Comparison of ENCODE assay signal across 11 mouse cellular contexts in genomic region chr6:28460534-28460933, GRCm38 (mm10). TPM values are rescaled to one million over a fixed set of nuclear protein-coding genes. Genes with fewer than 3 reads are reported as not detected.
DNase-seq lines count a peak whose midpoint lies in the region; ATAC-seq lines count a peak whose summit lies in the region.
"Had no signal": no experiment of that assay in that cellular context is flagged by ENCODE, and none has a peak within 500 bp of the region (broad histone marks: within the 10 kb centered on the region; RNA-seq: fewer than 3 reads in every experiment).

No protein-coding gene starts in this region.

- 0 out of 2 replicates have a peak, but pooled peaks have one; percentile 54 for ATAC-seq in hindbrain, embryonic 16.5 days
- ATAC-seq in hindbrain, embryonic 12.5 days (ENCODE audit: low FRiP score) = no peak
- peak; percentile 82 for ATAC-seq in erythroid progenitor cell, adult 5-6 weeks (replicated peaks; ENCODE audit: low FRiP score, poor library complexity, severe bottlenecking)

- H3K4me1 ChIP-seq in hindbrain, embryonic 16.5 days (ENCODE audit: control insufficient read depth, insufficient read depth, low read depth, low read length) = no peaks in the 10 kb centered on the region
- peaks cover 5% of the 10 kb centered on the region; the same call in 1 of the 2 replicates for H3K4me1 ChIP-seq in hindbrain, embryonic 12.5 days

- 9% methylated on average over 5 of the region's 5 CpGs for WGBS in hindbrain, embryonic 16.5 days
- 11% methylated on average over 5 of the region's 5 CpGs for WGBS in hindbrain, embryonic 12.5 days

- H3K27me3 ChIP-seq in hindbrain, embryonic 16.5 days (replicated peaks; ENCODE audit: control insufficient read depth, insufficient read depth, low read length) = no peaks in the 10 kb centered on the region
- no peaks in the 10 kb centered on the region for H3K27me3 ChIP-seq in hindbrain, embryonic 12.5 days

- H3K27ac ChIP-seq in hindbrain, embryonic 16.5 days (ENCODE audit: low read depth, low read length) = no peak overlapping the region
- H3K27ac ChIP-seq in hindbrain, embryonic 12.5 days = no peak overlapping the region

- no peak overlapping the region for H3K4me2 ChIP-seq in hindbrain, embryonic 16.5 days (ENCODE audit: low read length)
- H3K4me2 ChIP-seq in hindbrain, embryonic 12.5 days (replicated peaks) = no peak overlapping the region

- DNase-seq in brain, adult 2 months (ENCODE audit: low read depth, low spot score) = peak; percentile 68
- peak; percentile 79 for DNase-seq in kidney, adult 9 months
- DNase-seq in liver = peak; percentile 79
- DNase-seq in ovary, postnatal 10 days (ENCODE audit: low spot score) = peak; percentile 17
- DNase-seq in thymus, postnatal 14 days = peak; percentile 67

- H3K9ac ChIP-seq in hindbrain, embryonic 16.5 days (ENCODE audit: low read depth, low read length) = no peak overlapping the region
- no peak overlapping the region for H3K9ac ChIP-seq in hindbrain, embryonic 12.5 days

- H3K36me3 ChIP-seq in hindbrain, embryonic 16.5 days (ENCODE audit: control insufficient read depth, insufficient read depth, low read length) = no peaks in the 10 kb centered on the region
- H3K36me3 ChIP-seq in hindbrain, embryonic 12.5 days = no peaks in the 10 kb centered on the region
- H3K36me3 ChIP-seq: G1E had no signal

- no peak overlapping the region for H3K4me3 ChIP-seq in hindbrain, embryonic 16.5 days (ENCODE audit: low read length)
- H3K4me3 ChIP-seq in hindbrain, embryonic 12.5 days = no peak overlapping the region

- no peaks in the 10 kb centered on the region for H3K9me3 ChIP-seq in hindbrain, embryonic 16.5 days (ENCODE audit: control insufficient read depth, low read length)
- no peaks in the 10 kb centered on the region for H3K9me3 ChIP-seq in hindbrain, embryonic 12.5 days (replicated peaks)
- H3K9me3 ChIP-seq: G1E had no signal

RNA-seq across cellular contexts. Expression of gene Pax4, which starts 11.4 kb away (rescaled TPM):
- polyA plus RNA-seq in hindbrain, embryonic 16.5 days (2015; fragmentation: Nextera tagmentation; extraction: Ambion mirVana) = 0.29 TPM in 1 of 2 replicates, not detected in the other
- polyA plus RNA-seq in hindbrain, embryonic 12.5 days (2016; fragmentation: Nextera tagmentation; extraction: Ambion mirVana) = not detected in 2 replicates
- not detected in 2 replicates for total RNA-seq in erythroid progenitor cell, adult 5-6 weeks (2015; ENCODE audit: low replicate concordance)
- not detected in 2 replicates for total RNA-seq in erythroid progenitor cell, adult 5-6 weeks (2017; ENCODE audit: low replicate concordance)
- total RNA-seq: G1E had no signal
- polyA plus RNA-seq: G1E; heart, embryonic 14.5 days; neural tube, embryonic 14.5 days had no signal

RNA-seq across cellular contexts. Expression of gene Snd1, which starts 14.4 kb away (rescaled TPM):
- polyA plus RNA-seq in hindbrain, embryonic 16.5 days (2015; fragmentation: Nextera tagmentation; extraction: Ambion mirVana) = 69.7 and 84.6 TPM in 2 replicates
- polyA plus RNA-seq in hindbrain, embryonic 12.5 days (2016; fragmentation: Nextera tagmentation; extraction: Ambion mirVana) = 113 TPM in 2 replicates
- total RNA-seq in erythroid progenitor cell, adult 5-6 weeks (2015; ENCODE audit: low replicate concordance) = 21.3 and 26.0 TPM in 2 replicates
- 19.9 and 40.8 TPM in 2 replicates for total RNA-seq in erythroid progenitor cell, adult 5-6 weeks (2017; ENCODE audit: low replicate concordance)

RNA-seq across cellular contexts. Expression of gene Gcc1, which starts 32.3 kb away (rescaled TPM):
- 10.4 and 12.6 TPM in 2 replicates for polyA plus RNA-seq in hindbrain, embryonic 16.5 days (2015; fragmentation: Nextera tagmentation; extraction: Ambion mirVana)
- polyA plus RNA-seq in hindbrain, embryonic 12.5 days (2016; fragmentation: Nextera tagmentation; extraction: Ambion mirVana) = 16.0 and 16.4 TPM in 2 replicates
- total RNA-seq in erythroid progenitor cell, adult 5-6 weeks (2015; ENCODE audit: low replicate concordance) = 7.1 and 9.7 TPM in 2 replicates
- 14.7 and 18.7 TPM in 2 replicates for total RNA-seq in erythroid progenitor cell, adult 5-6 weeks (2017; ENCODE audit: low replicate concordance)

RNA-seq across cellular contexts. Expression of gene Fscn3, which starts 32.9 kb away (rescaled TPM):
- not detected in 2 replicates for polyA plus RNA-seq in hindbrain, embryonic 16.5 days (2015; fragmentation: Nextera tagmentation; extraction: Ambion mirVana)
- polyA plus RNA-seq in hindbrain, embryonic 12.5 days (2016; fragmentation: Nextera tagmentation; extraction: Ambion mirVana) = not detected in 2 replicates
- not detected in 2 replicates for total RNA-seq in erythroid progenitor cell, adult 5-6 weeks (2015; ENCODE audit: low replicate concordance)
- 0.39 TPM in 1 of 2 replicates, not detected in the other for total RNA-seq in erythroid progenitor cell, adult 5-6 weeks (2017; ENCODE audit: low replicate concordance)
- total RNA-seq: G1E had no signal
- polyA plus RNA-seq: G1E; heart, embryonic 14.5 days; neural tube, embryonic 14.5 days had no signal

RNA-seq across cellular contexts. Expression of gene Arf5, which starts 37.2 kb away (rescaled TPM):
- 450 and 472 TPM in 2 replicates for polyA plus RNA-seq in hindbrain, embryonic 16.5 days (2015; fragmentation: Nextera tagmentation; extraction: Ambion mirVana)
- 325 and 330 TPM in 2 replicates for polyA plus RNA-seq in hindbrain, embryonic 12.5 days (2016; fragmentation: Nextera tagmentation; extraction: Ambion mirVana)
- total RNA-seq in erythroid progenitor cell, adult 5-6 weeks (2015; ENCODE audit: low replicate concordance) = 262 and 308 TPM in 2 replicates
- 208 and 225 TPM in 2 replicates for total RNA-seq in erythroid progenitor cell, adult 5-6 weeks (2017; ENCODE audit: low replicate concordance)

Comparison
In these comparisons a context has a peak if more than half of its experiments do, and no peak if none do; other contexts are left out.
1. DNase-seq: peak in every context shown above with its lines; median percentile 79 in kidney, adult 9 months; 79 in liver; 68 in brain, adult 2 months; 67 in thymus, postnatal 14 days; 17 in ovary, postnatal 10 days.